Mouse (Mus musculus) CD4-positive, CD25-positive, alpha-beta regulatory T cell (primary cell): Measurements from ENCODE around the gene Kcne4. TPM values are rescaled to one million over a fixed set of nuclear protein-coding genes. Genes with fewer than 3 reads are reported as not detected.

Experiments
- polyA plus RNA-seq: library from polyadenylated mRNA; unstranded; fragments of 100-300 nt; shearing (Covaris generic); gene quantifications from one replicate; pipeline ENCODE4 v1.2.1, GENCODE M21; 2017

Gene Kcne4
- polyA plus RNA-seq: not detected

GRCm38 (mm10) chr1:78816639-78817038, at the start of gene Kcne4:
Kcne4 (plus strand) TSS chr1:78816758.

Other genes starting within 250 kb of the Kcne4 start
- 15.7 TPM for gene Acsl3, start 158.9 kb upstream of the Kcne4 start, polyA plus RNA-seq
- 1.3 TPM for gene Utp14b, start 158.7 kb upstream of the Kcne4 start, polyA plus RNA-seq